Mouse (Mus musculus) small intestine, adult 2 months (tissue): ENCODE data around the gene Inpp5k.

Source experiments
- CTCF ChIP-seq: fragments of 200-500 bp; IDR thresholded peaks from 2 replicates; pipeline ENCODE4 v1.5.1; 2012; ENCODE audit warnings: low read depth, mild to moderate bottlenecking, control low read depth, inconsistent platforms, low read length, moderate library complexity, mixed read lengths; ENCODE audit not compliant: insufficient replicate concordance, insufficient read length; ENCODE audit errors: extremely low read depth
- POLR2A ChIP-seq: fragments of 200-500 bp; IDR thresholded peaks from 2 replicates; pipeline ENCODE4 v1.6.1; 2012; ENCODE audit warnings: low read depth, mild to moderate bottlenecking, control low read depth, inconsistent platforms, low read length, moderate library complexity

- TF ChIP-seq CTCF (no peak), POLR2A (no peak)
Observed at GRCm38 (mm10) chr11:75654471-75655390, 23.9 kb downstream of the Inpp5k start.
